Mouse (Mus musculus) olfactory bulb, adult 2 months (tissue): Measurements from ENCODE around the gene Wipf1. TPM values are rescaled to one million over a fixed set of nuclear protein-coding genes. Genes with fewer than 3 reads are reported as not detected.

Experiments
- H3K27ac ChIP-seq: fragments of 200-500 bp; 2 replicates; pipeline ENCODE4 v1.5.1; 2012; ENCODE audit warnings: low read depth, low read length; ENCODE audit not compliant: insufficient read depth
- H3K4me1 ChIP-seq: fragments of 200-500 bp; 2 replicates; pipeline ENCODE4 v1.6.1; 2012; ENCODE audit warnings: low read length; ENCODE audit not compliant: control insufficient read depth, insufficient read depth
- H3K4me3 ChIP-seq: fragments of 200-500 bp; 2 replicates; pipeline ENCODE4 v1.5.1; 2012; ENCODE audit warnings: mild to moderate bottlenecking, low read depth, low read length, moderate library complexity; ENCODE audit not compliant: insufficient read depth
- CTCF ChIP-seq: fragments of 200-500 bp; IDR thresholded peaks from 2 replicates; pipeline ENCODE4 v1.5.1; 2012; ENCODE audit warnings: low read depth, mild to moderate bottlenecking, low read length, moderate library complexity; ENCODE audit not compliant: insufficient read depth
- POLR2A ChIP-seq: fragments of 200-500 bp; IDR thresholded peaks from 2 replicates; pipeline ENCODE4 v1.6.1; 2012; ENCODE audit warnings: mild to moderate bottlenecking, low read depth, low read length, moderate library complexity; ENCODE audit not compliant: insufficient read depth
- WGBS: fragments of 180-500 bp; shearing (Covaris S2); methylation state at CpG from one replicate; pipeline ENCODE4 v1.1.7; 2018; 5-methylcytosine and 5-hydroxymethylcytosine counted together
- polyA plus RNA-seq: library from polyadenylated mRNA; stranded (reverse); fragments of >200 nt; gene quantifications from 2 replicates; pipeline ENCODE4 v1.2.4, GENCODE M21; 2012; ENCODE audit warnings: low replicate concordance; ENCODE audit not compliant: missing spikeins, insufficient read depth, insufficient read length

Gene Wipf1
- polyA plus RNA-seq, 1 experiment = not detected

GRCm38 (mm10) chr2:73427293-73427692, 102.2 kb downstream of the Wipf1 start:
- Histone ChIP-seq H3K4me3 (no peak overlapping the region), H3K4me1 (peaks cover 10% of the 10 kb centered on the region), H3K27ac (no peak overlapping the region)
- no peak for TF ChIP-seq CTCF
- no peak for TF ChIP-seq POLR2A
- 68% methylated on average over 1 of the region's 1 CpGs for WGBS

DNA sequence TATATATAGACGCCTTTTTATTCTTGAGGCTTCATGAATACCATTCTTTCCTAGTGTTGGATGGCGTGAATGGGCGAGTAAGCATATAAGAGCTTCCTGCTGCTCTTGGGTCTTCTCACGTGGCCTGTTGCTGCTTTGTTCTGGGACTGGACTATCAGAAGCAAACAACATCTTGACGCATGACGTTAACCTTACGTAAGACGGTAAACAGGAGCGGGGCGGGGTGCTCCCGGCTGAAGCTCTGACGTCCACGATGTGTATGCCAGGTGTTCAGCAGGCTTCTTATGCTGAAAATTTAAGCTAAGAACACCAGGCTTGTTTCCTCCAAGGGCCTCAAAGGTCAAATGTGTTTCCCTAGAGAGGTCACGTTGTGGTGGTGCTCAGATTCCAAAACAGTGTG, 103.7 kb downstream of the Wipf1 start:
- Histone ChIP-seq H3K27ac (no peak overlapping the region), H3K4me1 (peaks cover 4% of the 10 kb centered on the region), H3K4me3 (no peak overlapping the region)
- TF ChIP-seq POLR2A = no peak
- TF ChIP-seq CTCF = no peak
- 96% methylated on average over 14 of the region's 14 CpGs for WGBS

- Histone ChIP-seq H3K4me1 (no peaks in the 10 kb centered on the region), H3K4me3 (no peak overlapping the region), H3K27ac (peak overlapping the region; percentile 40; the same call in 1 of the 2 replicates)
- 61% methylated on average over 7 of the region's 7 CpGs for WGBS
- TF ChIP-seq POLR2A (no peak), CTCF (no peak)
These were observed 109.8 kb downstream of the Wipf1 start for GRCm38 (mm10) chr2:73419730-73420129.

DNA sequence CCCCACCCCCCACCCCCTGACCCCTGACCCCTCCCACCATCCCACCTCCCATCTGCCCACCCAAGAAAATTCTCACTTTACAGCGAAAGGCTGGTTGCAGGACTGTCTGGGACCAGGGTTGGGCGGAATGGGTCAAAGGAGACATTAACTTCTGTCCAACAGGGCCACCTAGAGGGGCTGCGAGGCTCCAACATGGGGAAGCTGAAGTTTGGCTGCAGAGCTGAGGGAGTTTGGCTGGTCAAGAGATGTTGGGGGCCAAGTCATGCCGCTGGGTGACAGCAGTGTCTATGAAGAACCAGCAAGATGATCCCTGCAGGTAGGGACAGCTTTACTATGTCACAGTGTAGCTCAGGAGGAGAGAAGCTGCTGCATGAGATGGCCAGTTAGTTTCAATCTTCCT, 110.2 kb downstream of the Wipf1 start:
- TF ChIP-seq CTCF = no peak
- TF ChIP-seq POLR2A = no peak
- WGBS = 58% methylated on average over 4 of the region's 4 CpGs
- H3K4me1 ChIP-seq = no peaks in the 10 kb centered on the region
- no peak overlapping the region for H3K4me3 ChIP-seq
- peak overlapping the region; percentile 40; the same call in 1 of the 2 replicates for H3K27ac ChIP-seq

GRCm38 (mm10) chr2:73415892-73416291, 113.6 kb downstream of the Wipf1 start:
- Histone ChIP-seq H3K4me1 (no peaks in the 10 kb centered on the region), H3K27ac (no peak overlapping the region), H3K4me3 (no peak overlapping the region)
- 37% methylated on average over 5 of the region's 5 CpGs for WGBS
- no peak for TF ChIP-seq CTCF
- no peak for TF ChIP-seq POLR2A

GRCm38 (mm10) chr2:73410076-73410475, 119.5 kb downstream of the Wipf1 start:
- no peak for TF ChIP-seq CTCF
- no peak for TF ChIP-seq POLR2A
- Histone ChIP-seq H3K27ac (no peak overlapping the region), H3K4me1 (no peaks in the 10 kb centered on the region), H3K4me3 (no peak overlapping the region)
- 95% methylated on average over 8 of the region's 8 CpGs for WGBS

DNA sequence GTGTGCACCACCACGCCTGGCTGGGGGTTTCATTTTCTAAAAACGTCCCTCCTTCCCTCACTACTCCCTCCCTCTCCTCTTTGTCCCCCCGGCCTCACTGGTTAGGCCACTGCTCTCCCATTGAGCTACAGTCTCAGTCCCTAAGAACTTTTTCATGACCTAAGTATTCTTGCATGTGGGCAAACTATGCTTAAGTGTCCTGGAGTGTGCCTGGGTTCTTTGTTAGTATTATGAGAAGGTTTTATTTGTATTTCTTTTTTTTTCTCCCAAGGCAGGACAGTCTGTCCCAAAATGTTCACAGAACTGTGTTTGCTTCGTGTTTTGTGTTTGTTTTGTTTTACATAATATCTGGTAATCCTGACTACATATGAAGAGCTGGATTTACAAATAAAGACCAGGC, 121.9 kb downstream of the Wipf1 start:
- 68% methylated on average over 4 of the region's 4 CpGs for WGBS
- H3K27ac ChIP-seq = no peak overlapping the region
- H3K4me1 ChIP-seq = no peaks in the 10 kb centered on the region
- no peak for TF ChIP-seq CTCF
- H3K4me3 ChIP-seq = no peak overlapping the region

DNA sequence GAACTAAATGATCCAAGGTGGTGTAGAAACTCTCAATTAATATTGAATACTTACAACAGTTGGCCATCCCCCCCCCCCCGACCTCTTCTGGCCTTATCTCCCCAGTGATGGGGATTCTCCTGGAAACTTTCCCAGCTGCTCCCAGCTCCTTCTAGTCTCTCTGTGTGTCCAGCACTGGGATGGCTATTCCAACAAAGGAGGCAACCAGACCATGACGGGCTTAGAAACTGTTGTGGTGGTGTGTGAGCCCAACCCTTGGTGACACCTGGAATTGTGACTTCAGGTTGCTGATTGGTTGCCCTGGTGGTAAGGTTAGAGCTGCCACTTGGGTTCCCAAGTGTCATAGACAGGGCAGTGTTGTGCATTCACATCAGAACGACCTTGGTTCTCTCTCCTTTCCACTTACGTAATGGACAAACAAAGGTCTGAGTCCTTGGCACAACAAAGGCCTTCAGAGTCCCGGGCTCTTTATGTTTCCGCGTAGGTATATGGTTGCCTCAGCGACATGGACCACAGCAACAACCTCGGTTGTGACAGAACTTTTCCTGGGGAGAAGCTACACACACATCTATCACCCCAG, 123.1 kb downstream of the Wipf1 start:
- Histone ChIP-seq H3K4me1 (no peaks in the 10 kb centered on the region), H3K27ac (no peak overlapping the region), H3K4me3 (no peak overlapping the region)
- TF ChIP-seq POLR2A (no peak), CTCF (no peak)
- 88% methylated on average over 9 of the region's 9 CpGs for WGBS

DNA sequence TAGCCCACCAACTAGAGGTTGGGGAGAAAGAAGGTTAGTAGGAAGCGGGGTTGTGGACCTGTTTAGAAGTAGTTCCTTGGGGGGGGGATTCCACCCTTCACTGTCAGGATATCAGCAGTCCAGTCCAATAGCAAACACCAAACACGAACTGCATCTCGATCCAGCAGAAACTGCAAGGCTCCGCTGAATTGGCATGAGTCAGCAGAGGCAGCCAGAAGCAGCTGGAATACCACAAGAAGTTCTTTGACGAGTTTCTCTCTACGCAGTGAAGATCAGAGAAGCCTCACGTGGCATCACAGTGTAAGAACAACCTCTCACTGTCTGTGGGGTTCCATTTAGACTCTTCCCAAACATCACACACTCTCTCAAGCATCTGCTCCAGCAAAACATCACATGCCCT, 124.6 kb downstream of the Wipf1 start:
- Histone ChIP-seq H3K4me1 (no peaks in the 10 kb centered on the region), H3K27ac (no peak overlapping the region), H3K4me3 (no peak overlapping the region)
- TF ChIP-seq CTCF = no peak
- TF ChIP-seq POLR2A = no peak
- 89% methylated on average over 7 of the region's 7 CpGs for WGBS

- no peak for TF ChIP-seq CTCF
- TF ChIP-seq POLR2A = no peak
- Histone ChIP-seq H3K4me3 (no peak overlapping the region), H3K4me1 (no peaks in the 10 kb centered on the region), H3K27ac (no peak overlapping the region)
- 89% methylated on average over 9 of the region's 9 CpGs for WGBS
These were observed 125.1 kb downstream of the Wipf1 start for GRCm38 (mm10) chr2:73404442-73404841.
